Mouse (Mus musculus) hindbrain, embryonic 12.5 days (tissue): ENCODE data around the gene Ccdc8. TPM values are rescaled to one million over a fixed set of nuclear protein-coding genes. Genes with fewer than 3 reads are reported as not detected.

Experiments used
- ATAC-seq: fragments of 200-750 bp; cut with Nextera tagmentation; 2 replicates; pipeline ENCODE4 v1.8.0; 2017; ENCODE audit warnings: moderate TSS enrichment; ENCODE audit not compliant: low FRiP score
- H3K27ac ChIP-seq: fragments of 300-500 bp; sonication (generic); 2 replicates; pipeline ENCODE4 v1.5.1; 2016; ENCODE audit warnings: mild to moderate bottlenecking
- H3K27me3 ChIP-seq: fragments of 300-500 bp; sonication (generic); 2 replicates; pipeline ENCODE4 v1.6.1; 2016; ENCODE audit warnings: mild to moderate bottlenecking
- H3K36me3 ChIP-seq: fragments of 300-500 bp; sonication (generic); 2 replicates; pipeline ENCODE4 v1.6.1; 2016; ENCODE audit warnings: mild to moderate bottlenecking
- H3K4me1 ChIP-seq: fragments of 300-500 bp; sonication (generic); 2 replicates; pipeline ENCODE4 v1.6.1; 2016
- H3K4me2 ChIP-seq: fragments of 300-500 bp; sonication (generic); replicated peaks from 2 replicates; pipeline ENCODE4 v1.6.1; 2016; ENCODE audit warnings: mild to moderate bottlenecking
- H3K4me3 ChIP-seq: fragments of 300-500 bp; sonication (generic); 2 replicates; pipeline ENCODE4 v1.5.1; 2016; ENCODE audit warnings: mild to moderate bottlenecking
- H3K9ac ChIP-seq: fragments of 300-500 bp; sonication (generic); 2 replicates; pipeline ENCODE4 v1.6.1; 2016; ENCODE audit warnings: mild to moderate bottlenecking, moderate library complexity
- H3K9me3 ChIP-seq: fragments of 300-500 bp; sonication (generic); replicated peaks from 2 replicates; pipeline ENCODE4 v1.6.1; 2016; ENCODE audit warnings: mild to moderate bottlenecking
- WGBS: fragments of 180-500 bp; shearing (Covaris S2); methylation state at CpG from one replicate; pipeline ENCODE4 v1.1.7; 2016; 5-methylcytosine and 5-hydroxymethylcytosine counted together
- polyA plus RNA-seq: library from polyadenylated mRNA; unstranded; fragments of >200 nt; fragmentation: Nextera tagmentation; extraction: Ambion mirVana; gene quantifications from 2 replicates; pipeline ENCODE4 v1.2.1, GENCODE M21; 2016

Ccdc8 gene
- polyA plus RNA-seq, 1 experiment from 2014 or later: 10.4 TPM

- H3K4me1 ChIP-seq: peaks cover 30% of the 10 kb centered on the region
- H3K27me3 ChIP-seq: no peaks in the 10 kb centered on the region
- WGBS: 11% methylated on average over 9 of the region's 12 CpGs
- peak overlapping the region; percentile 80 for H3K27ac ChIP-seq
- peak overlapping the region; percentile 32 for H3K9ac ChIP-seq
- peak; percentile 47 for ATAC-seq
- H3K4me3 ChIP-seq: peak overlapping the region; percentile 13; the same call in 1 of the 2 replicates
- no peaks in the 10 kb centered on the region for H3K9me3 ChIP-seq
- H3K4me2 ChIP-seq: peak overlapping the region; percentile 49
- no peaks in the 10 kb centered on the region for H3K36me3 ChIP-seq
Measured at GRCm38 (mm10) chr7:16980348-16980747, 12.2 kb upstream of the Ccdc8 start.

- WGBS: 21% methylated on average over 26 of the region's 26 CpGs
- peak; percentile 61 for ATAC-seq
- peaks cover 43% of the 10 kb centered on the region for H3K4me1 ChIP-seq
- H3K9me3 ChIP-seq: no peaks in the 10 kb centered on the region
- H3K9ac ChIP-seq: peak within 1 kb of the TSS; percentile 54; the same call in 1 of the 2 replicates
- H3K27me3 ChIP-seq: no peaks in the 10 kb centered on the region
- no peaks in the 10 kb centered on the region for H3K36me3 ChIP-seq
- peak within 1 kb of the TSS; percentile 38 for H3K4me3 ChIP-seq
- peak within 1 kb of the TSS; percentile 71 for H3K4me2 ChIP-seq
- H3K27ac ChIP-seq: peak within 1 kb of the TSS; percentile 66
Measured at GRCm38 (mm10) chr7:16982859-16983568, 9.5 kb upstream of the Ccdc8 start, which contains the start of gene Gm42372. Gm42372 (plus strand) TSS chr7:16983086.

GRCm38 (mm10) chr7:16987541-16988149 is 4.9 kb upstream of the Ccdc8 start:
- Histone ChIP-seq H3K27ac (peak overlapping the region; percentile 85), H3K4me1 (peaks cover 59% of the 10 kb centered on the region), H3K9me3 (no peaks in the 10 kb centered on the region), H3K4me3 (no peak overlapping the region), H3K4me2 (peak overlapping the region; percentile 9; the same call in 1 of the 2 replicates), H3K36me3 (no peaks in the 10 kb centered on the region), H3K27me3 (no peaks in the 10 kb centered on the region), H3K9ac (peak overlapping the region; percentile 28; the same call in 1 of the 2 replicates)
- ATAC-seq: 0 out of 2 replicates have a peak, but pooled peaks have one; percentile 15
- 41% methylated on average over 7 of the region's 7 CpGs for WGBS

- H3K9me3 ChIP-seq: no peaks in the 10 kb centered on the region
- no peaks in the 10 kb centered on the region for H3K27me3 ChIP-seq
- peaks cover 52% of the 10 kb centered on the region for H3K4me1 ChIP-seq
- WGBS: 44% methylated on average over 3 of the region's 3 CpGs
- H3K4me2 ChIP-seq: no peak overlapping the region
- no peaks in the 10 kb centered on the region for H3K36me3 ChIP-seq
- peak overlapping the region; percentile 85 for H3K27ac ChIP-seq
- no peak overlapping the region for H3K9ac ChIP-seq
- no peak overlapping the region for H3K4me3 ChIP-seq
- ATAC-seq: no peak
Measured at GRCm38 (mm10) chr7:16988405-16988804, 4.1 kb upstream of the Ccdc8 start.

GRCm38 (mm10) chr7:16990006-16990744 is 2.3 kb upstream of the Ccdc8 start:
- Histone ChIP-seq H3K36me3 (no peaks in the 10 kb centered on the region), H3K4me3 (no peak overlapping the region), H3K9me3 (no peaks in the 10 kb centered on the region), H3K27ac (peak overlapping the region; percentile 60), H3K4me2 (no peak overlapping the region), H3K9ac (no peak overlapping the region), H3K27me3 (no peaks in the 10 kb centered on the region), H3K4me1 (peaks cover 53% of the 10 kb centered on the region)
- ATAC-seq: no peak
- WGBS: 38% methylated on average over 15 of the region's 15 CpGs

GRCm38 (mm10) chr7:16991681-16992450 is 642 bp upstream of the Ccdc8 start:
- H3K9me3 ChIP-seq: no peaks in the 10 kb centered on the region
- H3K36me3 ChIP-seq: no peaks in the 10 kb centered on the region
- H3K4me3 ChIP-seq: no peak overlapping the region
- 57% methylated on average over 18 of the region's 18 CpGs for WGBS
- peak overlapping the region; percentile 82 for H3K27ac ChIP-seq
- ATAC-seq: peak; percentile 59
- H3K27me3 ChIP-seq: no peaks in the 10 kb centered on the region
- H3K4me2 ChIP-seq: peak overlapping the region; percentile 17
- no peak overlapping the region for H3K9ac ChIP-seq
- H3K4me1 ChIP-seq: peaks cover 66% of the 10 kb centered on the region

- peak overlapping the region; percentile 45 for H3K4me3 ChIP-seq
- peak overlapping the region; percentile 49 for H3K4me2 ChIP-seq
- no peaks in the 10 kb centered on the region for H3K27me3 ChIP-seq
- H3K9me3 ChIP-seq: no peaks in the 10 kb centered on the region
- peak overlapping the region; percentile 59 for H3K9ac ChIP-seq
- peaks cover 51% of the 10 kb centered on the region for H3K4me1 ChIP-seq
- 4% methylated on average over 26 of the region's 27 CpGs for WGBS
- H3K36me3 ChIP-seq: 0 out of 2 replicates have a peak, but pooled peaks cover 3% of the 10 kb centered on the region
- ATAC-seq: peak; percentile 69
- H3K27ac ChIP-seq: peak overlapping the region; percentile 73
Measured at GRCm38 (mm10) chr7:16993651-16994399, 1.3 kb downstream of the Ccdc8 start.

- no peak for ATAC-seq
- peak overlapping the region; percentile 45 for H3K4me3 ChIP-seq
- 7% methylated on average over 20 of the region's 20 CpGs for WGBS
- H3K9ac ChIP-seq: peak overlapping the region; percentile 59
- peaks cover 51% of the 10 kb centered on the region for H3K4me1 ChIP-seq
- H3K9me3 ChIP-seq: no peaks in the 10 kb centered on the region
- H3K36me3 ChIP-seq: 0 out of 2 replicates have a peak, but pooled peaks cover 3% of the 10 kb centered on the region
- H3K27ac ChIP-seq: peak overlapping the region; percentile 73
- no peaks in the 10 kb centered on the region for H3K27me3 ChIP-seq
- peak overlapping the region; percentile 49 for H3K4me2 ChIP-seq
Measured at GRCm38 (mm10) chr7:16994400-16994799, 1.9 kb downstream of the Ccdc8 start.

- no peak for ATAC-seq
- H3K36me3 ChIP-seq: peaks cover 4% of the 10 kb centered on the region; the same call in 1 of the 2 replicates
- H3K4me1 ChIP-seq: peaks cover 46% of the 10 kb centered on the region
- H3K9me3 ChIP-seq: no peaks in the 10 kb centered on the region
- 91% methylated on average over 4 of the region's 4 CpGs for WGBS
- H3K9ac ChIP-seq: peak overlapping the region; percentile 59; the same call in 1 of the 2 replicates
- H3K27ac ChIP-seq: 0 out of 2 replicates have a peak overlapping the region, but pooled peaks have one; percentile 8
- H3K4me2 ChIP-seq: peak overlapping the region; percentile 49
- H3K27me3 ChIP-seq: no peaks in the 10 kb centered on the region
- peak overlapping the region; percentile 45 for H3K4me3 ChIP-seq
Measured at GRCm38 (mm10) chr7:16995345-16995744, 2.8 kb downstream of the Ccdc8 start.

- H3K36me3 ChIP-seq: peaks cover 18% of the 10 kb centered on the region
- H3K4me2 ChIP-seq: no peak overlapping the region
- no peaks in the 10 kb centered on the region for H3K9me3 ChIP-seq
- H3K4me3 ChIP-seq: no peak overlapping the region
- no peaks in the 10 kb centered on the region for H3K27me3 ChIP-seq
- no peak overlapping the region for H3K9ac ChIP-seq
- no peak overlapping the region for H3K27ac ChIP-seq
- 63% methylated on average over 4 of the region's 4 CpGs for WGBS
- ATAC-seq: no peak
- peaks cover 20% of the 10 kb centered on the region for H3K4me1 ChIP-seq
Measured at GRCm38 (mm10) chr7:16999233-16999632, 6.7 kb downstream of the Ccdc8 start.

- H3K4me3 ChIP-seq: no peak overlapping the region
- H3K27me3 ChIP-seq: no peaks in the 10 kb centered on the region
- H3K4me2 ChIP-seq: no peak overlapping the region
- H3K9me3 ChIP-seq: no peaks in the 10 kb centered on the region
- H3K9ac ChIP-seq: no peak overlapping the region
- no peak for ATAC-seq
- peaks cover 20% of the 10 kb centered on the region for H3K4me1 ChIP-seq
- H3K27ac ChIP-seq: no peak overlapping the region
- WGBS: 27% methylated on average over 4 of the region's 4 CpGs
- peaks cover 22% of the 10 kb centered on the region for H3K36me3 ChIP-seq
Measured at GRCm38 (mm10) chr7:16999650-17000049, 7.1 kb downstream of the Ccdc8 start.
